Mouse (Mus musculus) adrenal gland (tissue): Measurements from ENCODE around the gene Pdss2.

Experiments
- intact Hi-C: fragments of 180-260 bp; cut with DNase I; formaldehyde crosslinking; loops from one replicate; pipeline ENCODE4 v1.15.1; 2025

Gene Pdss2

DNA sequence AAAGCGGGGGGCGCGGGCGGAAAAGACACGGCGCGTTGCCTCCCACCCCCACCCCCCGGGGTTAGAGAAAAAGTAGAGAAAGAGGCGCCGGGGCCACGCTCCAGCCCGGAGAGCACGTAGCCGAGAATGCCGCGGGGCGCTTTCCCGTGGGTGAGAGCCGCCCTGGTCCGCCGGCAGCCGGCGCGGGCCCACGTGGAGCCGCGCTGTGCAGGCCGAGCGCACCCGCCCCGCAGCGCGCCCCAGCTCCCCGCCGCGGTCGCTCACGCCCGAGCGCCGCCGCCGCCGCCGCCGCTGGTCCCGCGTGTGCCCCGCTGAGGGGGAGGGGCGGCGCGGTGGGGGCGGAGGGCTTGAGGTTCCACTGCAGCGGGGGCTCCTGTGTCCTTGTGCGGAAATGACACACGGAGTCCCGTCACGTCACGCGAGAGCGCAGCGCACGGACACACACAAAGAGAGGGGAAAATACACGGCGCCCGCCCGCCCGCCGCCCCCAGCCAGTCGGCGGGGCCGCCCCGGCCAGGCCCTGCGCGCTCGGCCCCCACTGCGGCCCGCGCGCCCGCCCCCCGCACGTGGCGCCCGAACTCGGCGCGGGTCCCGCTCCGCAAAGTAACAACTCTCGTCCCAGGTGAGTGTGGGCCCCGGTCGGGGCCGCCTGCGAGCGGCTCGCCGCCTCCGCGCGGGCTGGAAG lies 257.6 kb downstream of the Pdss2 start, which contains the start of gene Bend3:
Gene Bend3 (plus strand): TSS at position 81 of the 685 bp plus-strand sequence.
- intact Hi-C loops, result loop anchor here (2.0 kb wide), 1 partner anchor 62 kb away; the partner anchor contains the start of gene 1700021F05Rik

DNA sequence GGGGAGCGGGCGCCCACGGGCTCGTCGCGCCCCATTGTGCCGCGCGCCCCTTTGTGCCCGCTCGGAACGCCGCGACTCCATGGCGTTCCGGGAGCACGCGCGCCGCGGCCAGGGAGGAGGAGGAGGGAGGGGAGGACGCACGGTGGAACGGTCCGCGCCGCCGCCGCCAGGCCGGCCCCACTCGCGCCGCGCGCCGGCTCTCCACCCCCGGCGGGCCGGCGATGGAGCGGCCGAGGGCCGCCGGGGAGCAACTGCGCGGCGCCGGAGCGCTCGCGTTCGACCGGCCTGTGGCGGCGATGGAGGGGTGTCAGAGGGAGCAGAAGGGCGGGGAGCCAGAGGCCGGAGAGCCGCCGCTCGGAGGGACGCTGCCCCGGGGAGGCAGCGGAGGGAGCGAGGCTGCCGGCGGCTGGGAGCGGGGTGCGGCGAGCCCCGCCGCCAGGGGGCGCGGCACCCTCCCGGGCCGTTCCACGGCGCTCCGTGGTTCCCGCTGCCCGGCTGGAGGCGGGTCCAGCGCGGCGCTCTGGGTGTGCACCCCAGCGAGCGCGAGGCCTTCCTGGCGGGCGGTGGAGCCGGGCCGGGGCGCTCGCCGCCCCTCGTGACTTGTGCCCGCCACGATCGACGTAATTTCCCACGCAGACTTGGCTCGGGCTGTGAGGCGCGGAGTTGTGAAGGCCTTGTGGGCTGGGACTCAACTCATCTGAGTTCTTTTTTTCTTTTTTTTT lies 258.3 kb downstream of the Pdss2 start:
- intact Hi-C loops, result loop anchor here (2.0 kb wide), 1 partner anchor 61 kb away; the partner anchor contains the start of gene 1700021F05Rik

DNA sequence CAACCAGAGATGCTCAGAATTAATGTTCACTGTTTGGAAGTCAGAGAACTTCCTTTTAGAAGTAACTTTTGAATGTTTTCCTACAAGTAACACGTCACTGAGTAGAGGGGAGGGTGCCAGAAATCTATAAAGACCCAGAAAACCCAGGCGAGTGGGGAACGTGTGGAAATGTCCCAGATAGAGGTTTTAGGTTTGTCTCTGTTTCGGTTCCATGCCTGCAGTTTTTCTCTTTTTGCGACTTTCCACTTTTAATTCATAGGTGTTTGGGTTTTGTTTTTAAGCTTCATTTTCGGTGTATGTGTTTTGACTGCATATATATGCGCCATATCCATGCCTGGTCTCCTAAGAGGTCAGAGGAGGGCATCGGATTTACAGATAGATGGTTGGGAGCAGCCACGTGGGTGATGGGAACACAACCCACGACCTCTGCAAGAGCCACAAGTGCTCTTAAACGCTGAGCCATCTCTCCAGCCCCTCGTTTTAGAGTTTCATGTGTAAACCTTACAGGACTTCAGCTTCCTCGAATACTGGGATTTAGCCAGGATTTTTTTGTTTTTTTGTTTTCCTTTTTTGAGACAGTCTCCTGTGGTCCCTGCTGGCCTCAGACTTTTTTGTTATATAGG lies 259.1 kb downstream of the Pdss2 start:
- intact Hi-C loops, result no loop called here

DNA sequence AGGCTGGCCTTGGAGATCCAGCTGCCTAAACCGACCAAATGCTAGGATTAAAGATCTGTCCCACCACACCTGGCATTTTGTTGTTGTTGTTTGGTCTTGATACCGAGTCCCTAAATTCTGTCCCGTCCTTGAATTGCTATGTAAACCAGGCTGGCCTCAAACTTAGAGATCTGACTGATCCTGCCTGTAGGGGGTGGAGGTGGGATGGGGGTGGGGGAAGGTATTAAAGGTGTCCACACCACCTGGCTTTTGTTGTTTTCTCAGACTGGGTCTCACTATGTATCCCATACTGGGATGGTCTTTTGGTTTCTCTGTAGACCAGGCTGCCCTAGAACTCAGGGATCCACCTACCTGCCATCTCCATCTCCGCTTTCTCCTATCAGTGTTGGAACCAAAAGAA lies 259.9 kb downstream of the Pdss2 start:
- intact Hi-C loops, result no loop called here

DNA sequence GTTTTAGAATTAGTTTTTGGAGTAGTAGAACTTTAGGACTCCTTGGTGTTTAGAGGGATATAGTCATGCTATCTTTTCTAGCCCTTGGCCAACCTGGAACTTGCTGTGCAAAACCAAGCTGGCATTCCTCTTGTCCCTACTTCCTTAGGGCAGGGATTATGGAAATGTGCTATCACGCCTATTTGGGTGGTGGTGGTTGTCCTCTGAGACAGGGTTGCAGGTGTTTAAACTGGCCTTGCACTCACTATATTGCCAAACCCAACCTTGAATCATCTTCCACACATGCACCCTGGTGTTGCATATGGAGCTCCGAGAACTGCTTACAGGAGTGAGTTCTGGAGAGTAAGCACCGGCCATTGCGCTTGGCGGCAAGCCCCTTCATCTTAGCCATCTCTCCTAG lies 260.7 kb downstream of the Pdss2 start:
- intact Hi-C loops, result no loop called here

DNA sequence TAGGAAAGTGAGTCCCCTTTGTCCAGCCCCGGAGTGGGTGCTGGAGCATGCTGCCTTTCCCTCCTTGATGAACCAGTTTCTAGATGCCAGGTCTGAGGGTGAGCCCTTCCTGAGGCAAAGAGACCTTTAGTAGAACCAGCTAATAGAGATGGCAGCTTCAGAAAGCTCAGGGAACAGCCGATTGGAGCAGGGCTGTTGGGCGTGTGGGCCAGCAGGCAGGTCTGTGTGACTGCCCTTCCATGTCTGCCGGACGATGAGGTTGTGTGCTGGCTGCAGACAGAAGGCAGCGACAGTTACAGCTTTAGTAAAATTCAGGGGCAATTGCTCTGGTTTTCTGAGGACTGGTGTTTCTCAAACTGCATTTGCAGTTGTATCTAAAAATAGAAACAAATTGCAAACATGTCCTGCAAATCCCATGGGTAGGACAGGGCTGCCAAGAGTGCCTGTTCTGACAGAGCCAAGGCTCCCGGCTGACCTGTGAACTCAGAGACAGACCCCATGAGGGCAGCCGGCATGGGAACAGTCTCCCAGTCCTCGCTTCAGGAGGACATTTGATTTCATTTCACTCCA lies 262.2 kb downstream of the Pdss2 start:
- intact Hi-C loops, result no loop called here

DNA sequence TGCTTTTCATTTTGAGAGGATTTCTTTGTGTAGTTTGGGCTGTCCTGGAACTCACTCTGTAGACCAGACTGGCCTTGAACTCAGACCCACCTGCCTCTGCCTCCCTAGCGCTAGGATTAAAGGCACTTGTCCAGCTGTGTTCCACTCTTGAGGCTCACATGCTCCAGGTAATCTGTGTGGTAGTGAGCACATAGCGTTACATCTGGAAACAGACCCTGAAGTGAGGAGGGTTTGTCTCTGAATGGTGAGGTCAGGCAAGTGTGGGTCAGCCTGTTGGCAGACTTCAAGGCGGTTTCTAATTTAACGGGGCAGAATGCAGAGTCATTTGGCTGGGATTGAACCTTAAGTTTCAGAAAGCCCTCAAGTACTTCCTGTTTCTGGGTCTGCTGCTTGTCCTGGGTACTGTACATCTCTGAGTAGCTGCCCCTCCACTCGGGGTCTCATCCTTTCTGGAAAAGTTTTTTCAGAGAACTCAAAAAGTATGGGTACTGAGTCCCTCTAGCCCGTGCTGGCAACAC lies 264.5 kb downstream of the Pdss2 start:
- intact Hi-C loops, result loop anchor here (5.0 kb wide), 1 partner anchor 36 kb away; the partner anchor contains the start of gene Gm9803

DNA sequence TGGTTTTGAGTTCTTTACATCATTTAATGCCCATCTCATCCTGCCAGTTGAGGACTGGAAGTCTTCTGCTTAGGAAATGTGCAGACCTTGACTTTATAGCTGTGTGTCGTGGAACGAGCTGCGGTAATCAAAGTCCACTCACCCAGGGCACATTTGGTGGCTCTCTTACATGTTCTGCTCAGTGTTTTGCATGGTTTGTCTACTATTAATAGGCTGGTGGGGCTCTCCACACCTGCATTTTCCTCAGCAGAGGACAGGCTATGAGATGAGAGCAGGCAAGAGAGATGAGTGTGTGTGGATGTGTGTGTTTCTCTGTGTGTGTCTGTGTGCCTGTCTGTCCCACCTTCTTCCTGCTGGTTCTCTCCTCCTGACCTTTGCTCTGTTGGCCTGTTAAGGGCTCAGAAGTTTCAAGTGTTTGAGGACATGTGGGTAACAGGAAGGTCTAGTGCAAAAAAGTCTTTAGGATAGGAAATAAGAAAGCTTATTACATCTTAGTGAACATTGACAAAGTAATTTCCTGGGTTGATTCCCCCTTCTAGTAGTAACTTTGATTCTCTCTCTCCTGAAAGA lies 266.2 kb downstream of the Pdss2 start:
- intact Hi-C loops, result loop anchor here (5.0 kb wide), 1 partner anchor 35 kb away; the partner anchor contains the start of gene Gm9803

DNA sequence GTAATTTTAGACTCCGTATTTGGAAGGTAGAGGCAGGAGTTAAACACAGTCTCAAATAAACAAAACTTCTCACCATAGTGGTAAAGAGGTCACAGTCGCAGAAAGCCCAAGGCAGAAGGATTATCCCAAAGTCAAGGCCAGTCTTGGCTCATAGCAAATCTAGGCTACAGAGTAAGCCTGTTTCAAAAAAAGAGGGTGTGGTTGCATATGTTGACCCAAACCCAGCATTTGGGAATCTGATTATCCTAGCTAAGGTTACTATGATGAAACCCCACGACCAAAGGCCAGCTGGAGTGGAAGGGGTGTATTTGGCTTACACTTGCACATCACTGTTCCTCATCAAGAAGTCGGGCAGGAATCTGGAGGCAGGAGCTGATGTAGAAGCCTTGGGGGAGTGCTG lies 267.0 kb downstream of the Pdss2 start:
- intact Hi-C loops, result loop anchor here (5.0 kb wide), 1 partner anchor 34 kb away; the partner anchor contains the start of gene Gm9803

DNA sequence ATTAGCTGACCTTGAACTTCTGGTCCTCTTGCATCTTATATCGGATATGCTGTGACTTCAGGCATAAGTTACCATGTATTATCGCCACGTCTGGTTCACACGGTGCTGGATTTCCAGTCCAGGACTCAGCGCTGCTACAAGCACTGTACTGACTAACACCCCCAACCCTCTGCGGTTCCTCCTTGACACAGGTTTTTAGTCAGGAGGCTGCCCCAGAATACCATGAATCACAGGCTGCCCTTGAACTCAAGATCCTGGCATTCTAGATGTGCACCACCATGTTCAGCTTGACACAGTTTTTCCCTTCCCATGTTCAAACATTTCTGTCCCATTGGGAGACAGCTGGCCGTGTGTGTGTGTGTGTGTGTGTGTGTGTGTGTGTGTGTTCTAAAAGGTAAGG lies 267.9 kb downstream of the Pdss2 start:
- intact Hi-C loops, result loop anchor here (5.0 kb wide), 1 partner anchor 33 kb away; the partner anchor contains the start of gene Gm9803

DNA sequence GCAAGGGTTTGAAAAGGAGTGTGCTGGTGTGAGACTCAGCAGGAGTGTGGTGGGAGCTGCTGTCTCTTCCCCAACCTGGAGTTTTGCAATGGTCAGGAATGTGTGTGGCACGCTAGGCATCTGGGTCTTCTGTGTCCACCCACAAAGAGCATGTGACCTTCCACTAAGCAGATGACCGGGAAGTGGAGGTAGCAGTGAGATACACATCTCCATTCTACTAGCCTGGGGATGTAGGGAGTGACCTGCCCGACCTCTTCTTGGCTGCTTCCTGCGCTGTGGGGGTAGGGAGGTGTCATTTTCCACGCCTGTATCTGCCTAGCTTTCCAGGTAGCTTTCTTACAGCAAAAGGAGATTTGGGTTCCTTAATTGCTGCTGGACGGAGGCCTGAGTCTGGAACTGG lies 268.3 kb downstream of the Pdss2 start:
- intact Hi-C loops, result loop anchor here (5.0 kb wide), 1 partner anchor 33 kb away; the partner anchor contains the start of gene Gm9803

DNA sequence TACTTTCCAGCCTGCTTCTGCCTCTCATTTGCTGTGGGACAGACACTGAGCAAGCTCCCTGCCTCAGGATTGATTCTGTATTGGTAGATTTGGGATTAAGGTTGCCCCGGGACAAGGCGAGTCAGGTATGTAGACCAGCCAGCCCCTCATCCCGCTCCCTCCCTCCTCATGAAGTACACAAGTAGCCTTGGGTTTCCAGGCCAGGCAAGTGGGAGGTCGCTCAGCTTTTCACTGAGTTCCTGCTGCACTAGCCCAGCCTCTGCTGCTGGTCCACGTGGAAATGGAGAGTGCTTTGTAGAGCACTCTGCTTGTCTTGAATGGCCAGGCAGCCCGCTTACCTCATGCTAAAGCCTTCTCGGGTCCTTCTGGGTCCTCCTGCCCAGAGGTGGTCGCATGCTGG lies 268.7 kb downstream of the Pdss2 start:
- intact Hi-C loops, result no loop called here

DNA sequence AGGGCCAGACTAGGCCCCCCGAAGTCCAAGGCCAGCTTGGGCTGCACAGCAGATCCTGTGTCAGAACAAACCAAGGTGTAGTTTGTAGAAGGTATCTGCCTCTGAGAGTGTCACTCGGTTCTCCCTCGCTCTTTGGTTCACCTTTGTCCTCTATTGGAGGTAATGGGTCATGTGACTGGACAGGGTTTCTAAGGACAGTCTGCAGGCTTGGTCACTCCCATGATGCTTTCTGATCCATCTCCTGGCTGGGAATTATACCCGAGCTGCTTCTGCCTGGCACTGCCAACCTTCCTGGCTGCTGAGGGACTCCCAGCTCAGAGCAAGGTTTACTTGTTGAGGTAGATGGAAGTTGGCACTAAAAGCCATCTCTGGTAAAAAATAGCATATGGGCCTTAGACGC lies 269.6 kb downstream of the Pdss2 start:
- intact Hi-C loops, result no loop called here

DNA sequence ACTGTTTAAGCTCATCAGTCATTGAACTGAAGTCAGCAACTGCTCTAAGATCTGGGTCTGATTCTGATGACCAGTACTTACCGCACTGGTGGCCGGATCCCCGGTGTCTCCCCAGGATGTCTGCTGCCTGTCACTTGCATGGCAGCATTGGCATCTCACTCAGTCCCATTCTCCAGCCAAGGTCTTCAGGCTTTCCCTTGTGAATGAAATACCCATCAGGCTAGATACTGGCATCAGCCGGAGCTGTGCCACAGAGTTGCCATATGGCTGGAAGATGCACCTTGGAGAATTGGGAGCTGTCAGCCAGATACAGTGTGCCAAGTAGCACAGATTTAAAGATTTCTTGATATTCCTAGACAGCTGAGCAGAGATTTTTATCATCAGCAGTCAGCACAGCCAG lies 281.3 kb downstream of the Pdss2 start:
- intact Hi-C loops, result no loop called here

DNA sequence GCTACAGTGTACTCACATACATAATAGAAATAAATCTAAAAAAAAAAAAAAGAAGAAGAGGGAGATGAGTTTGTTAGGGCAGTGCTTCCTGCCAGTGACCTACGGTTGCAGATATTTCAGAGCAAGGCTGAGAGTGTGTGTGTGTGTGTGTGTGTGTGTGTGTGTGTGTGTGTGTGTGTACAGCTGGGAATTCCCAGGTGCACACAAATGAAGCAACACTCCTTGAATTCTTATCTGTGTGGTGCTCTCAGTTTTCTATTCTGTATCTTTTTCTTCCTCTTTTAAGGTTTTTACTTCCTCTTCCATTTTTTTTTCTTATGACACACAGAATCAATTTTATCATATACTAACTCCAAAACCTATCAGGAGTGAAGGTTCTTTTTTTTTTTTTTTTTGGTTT lies 283.0 kb downstream of the Pdss2 start:
- intact Hi-C loops, result no loop called here

DNA sequence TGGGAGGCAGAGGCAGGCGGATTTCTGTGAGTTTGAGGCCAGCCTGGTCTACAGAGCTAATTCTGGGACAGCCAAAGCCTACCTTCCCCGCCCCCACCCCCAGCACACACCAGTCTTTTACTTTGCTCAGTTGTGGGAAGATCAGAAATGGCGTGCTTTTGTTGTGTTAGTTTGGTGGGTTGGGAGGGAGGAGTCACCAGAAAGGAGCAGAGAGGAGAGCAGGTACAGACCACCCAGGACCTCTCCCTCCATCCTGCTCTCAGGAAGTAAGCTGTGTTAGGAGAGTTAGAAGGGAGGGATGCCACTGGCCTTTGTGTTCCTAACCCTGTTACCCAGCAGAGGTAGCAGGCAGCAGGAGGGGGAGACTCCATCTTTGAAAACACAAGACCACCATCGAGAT lies 285.8 kb downstream of the Pdss2 start:
- intact Hi-C loops, result no loop called here

DNA sequence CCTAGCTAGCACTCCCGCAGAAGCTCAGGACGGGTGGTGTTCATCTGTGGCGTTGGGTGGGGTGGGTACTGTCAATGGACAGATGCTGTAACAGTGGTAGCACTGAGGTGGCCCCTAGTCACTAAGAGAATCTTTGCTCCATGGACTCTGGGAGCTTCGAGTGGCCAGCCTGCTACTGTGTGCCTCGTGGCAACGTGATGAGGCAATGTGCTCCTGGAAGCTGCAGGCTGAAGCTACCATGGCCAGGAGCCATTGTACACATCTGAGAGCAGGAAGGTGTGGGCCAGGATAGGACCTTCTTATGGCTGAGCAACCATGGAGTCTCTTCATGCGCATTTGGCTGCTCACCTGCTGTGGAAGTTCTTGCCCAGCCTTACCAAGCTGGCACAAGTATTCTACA lies 287.9 kb downstream of the Pdss2 start:
- intact Hi-C loops, result no loop called here

DNA sequence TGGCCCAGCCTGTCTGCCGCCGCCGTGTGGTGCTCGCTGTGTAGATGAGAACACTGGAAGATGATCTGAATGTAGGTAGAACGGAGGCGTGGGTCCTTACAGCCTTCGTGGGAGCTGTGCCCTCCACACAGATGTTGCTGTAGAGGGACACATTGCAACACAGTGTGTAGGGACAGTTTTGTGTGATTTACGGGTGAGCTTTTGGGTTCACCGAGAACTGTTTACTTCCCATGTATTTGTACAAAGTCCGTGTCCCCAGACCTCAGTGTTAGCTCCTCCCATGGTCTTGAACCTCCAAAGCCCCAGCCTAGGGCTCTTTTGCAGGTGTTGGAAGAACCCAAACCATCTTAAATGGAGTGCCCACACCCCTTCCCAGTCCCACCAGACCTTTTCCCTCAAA lies 291.7 kb downstream of the Pdss2 start:
- intact Hi-C loops, result no loop called here
